Mouse (Mus musculus) kidney, postnatal 25 days (tissue): ENCODE measurements around the gene Hey2.

Experiments
- DNase-seq, 2 experiments: peaks; one replicate each; pipeline ENCODE4 v3.0.0; 2021; ENCODE audit warnings: mixed read lengths in 2 of 2

Gene Hey2

DNA sequence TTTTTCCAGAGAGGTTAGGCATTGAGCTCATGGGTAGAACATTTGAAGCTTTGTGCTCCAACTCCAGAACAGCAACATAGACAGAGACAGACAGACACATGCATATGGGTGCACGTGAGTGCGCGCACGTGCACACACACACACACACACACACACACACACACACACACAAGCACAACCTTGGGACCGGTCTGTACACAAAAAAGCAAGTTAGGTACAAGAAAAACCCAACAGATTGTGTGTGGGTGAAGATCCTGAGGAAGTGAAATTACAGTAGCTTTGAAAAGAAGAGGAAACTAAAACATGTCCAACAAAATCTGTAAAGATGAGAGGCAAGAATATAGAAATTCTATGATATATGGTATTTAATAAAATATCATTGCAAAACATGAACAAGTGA, 53.1 kb downstream of the Hey2 start:
- no peak for DNase-seq

DNA sequence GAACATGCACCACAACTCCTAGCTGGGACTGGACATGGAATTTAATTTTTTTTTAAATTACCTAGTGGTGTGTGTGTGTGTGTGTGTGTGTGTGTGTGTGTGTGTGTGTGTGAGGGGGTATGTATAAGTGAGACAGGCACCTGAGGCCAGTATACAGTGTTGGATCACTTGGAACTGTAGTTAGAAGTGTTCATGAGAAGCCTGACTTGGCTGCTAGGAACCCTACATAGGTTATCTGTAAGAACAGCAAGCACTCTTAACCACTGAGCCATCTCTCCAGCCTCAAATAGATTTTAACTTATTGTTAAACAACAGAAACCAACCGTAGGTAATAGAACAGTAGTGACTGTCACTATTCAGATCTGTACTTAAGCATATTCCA, 54.3 kb downstream of the Hey2 start:
- no peak for DNase-seq

- DNase-seq, result no peak
These were observed 54.8 kb downstream of the Hey2 start for GRCm38 (mm10) chr10:30787684-30788339.

GRCm38 (mm10) chr10:30786103-30786754, 56.4 kb downstream of the Hey2 start:
- DNase-seq, result no peak
